Mouse (Mus musculus): ENCODE data around the gene Man1a2. TPM values are rescaled to one million over a fixed set of nuclear protein-coding genes. Genes with fewer than 3 reads are reported as not detected.

The Man1a2 gene
- total and polyA plus RNA-seq, 2 experiments from 2014 or later, result 17.7 to 35.0 TPM

- no peak for DNase-seq (ENCODE audit: low spot score)
- no peak for TF ChIP-seq CTCF (IDR thresholded peaks at IDR 0.05; ENCODE audit: low read depth)
- no peak for TF ChIP-seq EP300 (IDR thresholded peaks at IDR 0.05; ENCODE audit: low read depth)
- H3K9me3 ChIP-seq (replicated peaks; ENCODE audit: control insufficient read depth, low read length), result no peaks in the 10 kb centered on the region
- H3K4me3 ChIP-seq (ENCODE audit: low read depth, low read length), result no peak overlapping the region
- WGBS, result 54% methylated on average over 4 of the region's 4 CpGs
- no peak overlapping the region for H3K27ac ChIP-seq (ENCODE audit: low read depth)
- no peak overlapping the region for H3K9ac ChIP-seq (replicated peaks; ENCODE audit: low read depth, low read length)
- no peak overlapping the region for H3K4me2 ChIP-seq (ENCODE audit: low read depth, low read length)
- no peak for ATAC-seq (ENCODE audit: insufficient read depth, low read depth)
- H3K36me3 ChIP-seq (replicated peaks; ENCODE audit: control insufficient read depth, insufficient read depth, low read length), result peaks cover 5% of the 10 kb centered on the region; the same call in 1 of the 2 replicates
- H3K4me1 ChIP-seq (ENCODE audit: control insufficient read depth, insufficient read depth), result no peaks in the 10 kb centered on the region
- no peaks in the 10 kb centered on the region for H3K27me3 ChIP-seq (ENCODE audit: control insufficient read depth, insufficient read depth, low read length)
Measured at GRCm38 (mm10) chr3:100618511-100618910, 66.8 kb downstream of the Man1a2 start.

GRCm38 (mm10) chr3:100610916-100611315, 74.4 kb downstream of the Man1a2 start:
- no peak for ATAC-seq (ENCODE audit: insufficient read depth, low read depth)
- 8% methylated on average over 1 of the region's 1 CpGs for WGBS

GRCm38 (mm10) chr3:100604539-100604938, 80.8 kb downstream of the Man1a2 start:
- no peak for ATAC-seq (ENCODE audit: insufficient read depth, low read depth)
- Histone ChIP-seq H3K9ac (replicated peaks; ENCODE audit: low read depth, low read length) (no peak overlapping the region), H3K4me1 (ENCODE audit: control insufficient read depth, insufficient read depth) (peaks cover 4% of the 10 kb centered on the region; the same call in 1 of the 2 replicates), H3K27ac (ENCODE audit: low read depth) (no peak overlapping the region), H3K27me3 (ENCODE audit: control insufficient read depth, insufficient read depth, low read length) (no peaks in the 10 kb centered on the region), H3K9me3 (replicated peaks; ENCODE audit: control insufficient read depth, low read length) (no peaks in the 10 kb centered on the region), H3K4me2 (ENCODE audit: low read depth, low read length) (no peak overlapping the region), H3K36me3 (replicated peaks; ENCODE audit: control insufficient read depth, insufficient read depth, low read length) (0 out of 2 replicates have a peak, but pooled peaks cover 5% of the 10 kb centered on the region), H3K4me3 (ENCODE audit: low read depth, low read length) (no peak overlapping the region)
- no peak for TF ChIP-seq CTCF (IDR thresholded peaks at IDR 0.05; ENCODE audit: low read depth)
- DNase-seq (ENCODE audit: low spot score), result no peak
- 86% methylated on average over 2 of the region's 2 CpGs for WGBS

More at GRCm38 (mm10) chr3:100610916-100611315, 74.4 kb downstream of the Man1a2 start:
- no peak for DNase-seq (ENCODE audit: low spot score)
- Histone ChIP-seq H3K27me3 (ENCODE audit: control insufficient read depth, insufficient read depth, low read length) (no peaks in the 10 kb centered on the region), H3K9ac (replicated peaks; ENCODE audit: low read depth, low read length) (no peak overlapping the region), H3K4me3 (ENCODE audit: low read depth, low read length) (no peak overlapping the region), H3K4me1 (ENCODE audit: control insufficient read depth, insufficient read depth) (0 out of 2 replicates have a peak, but pooled peaks cover 5% of the 10 kb centered on the region), H3K4me2 (ENCODE audit: low read depth, low read length) (no peak overlapping the region), H3K27ac (ENCODE audit: low read depth) (no peak overlapping the region), H3K9me3 (replicated peaks; ENCODE audit: control insufficient read depth, low read length) (no peaks in the 10 kb centered on the region), H3K36me3 (replicated peaks; ENCODE audit: control insufficient read depth, insufficient read depth, low read length) (0 out of 2 replicates have a peak, but pooled peaks cover 5% of the 10 kb centered on the region)
- no peak for TF ChIP-seq EP300 (IDR thresholded peaks at IDR 0.05; ENCODE audit: low read depth)
- no peak for TF ChIP-seq CTCF (IDR thresholded peaks at IDR 0.05; ENCODE audit: low read depth)

GRCm38 (mm10) chr3:100599265-100599820, 86.0 kb downstream of the Man1a2 start:
- Histone ChIP-seq H3K36me3 (replicated peaks; ENCODE audit: control insufficient read depth, insufficient read depth, low read length) (peaks cover 5% of the 10 kb centered on the region; the same call in 1 of the 2 replicates), H3K4me3 (ENCODE audit: low read depth, low read length) (no peak overlapping the region), H3K27me3 (ENCODE audit: control insufficient read depth, insufficient read depth, low read length) (no peaks in the 10 kb centered on the region), H3K4me1 (ENCODE audit: control insufficient read depth, insufficient read depth) (no peaks in the 10 kb centered on the region), H3K9ac (replicated peaks; ENCODE audit: low read depth, low read length) (no peak overlapping the region), H3K27ac (ENCODE audit: low read depth) (no peak overlapping the region), H3K4me2 (ENCODE audit: low read depth, low read length) (no peak overlapping the region), H3K9me3 (replicated peaks; ENCODE audit: control insufficient read depth, low read length) (no peaks in the 10 kb centered on the region)
- no peak for TF ChIP-seq CTCF (IDR thresholded peaks at IDR 0.05; ENCODE audit: low read depth)
- no peak for TF ChIP-seq EP300 (IDR thresholded peaks at IDR 0.05; ENCODE audit: low read depth)
- ATAC-seq (ENCODE audit: insufficient read depth, low read depth) (no peak), DNase-seq (ENCODE audit: low spot score) (no peak)
- 88% methylated on average over 2 of the region's 2 CpGs for WGBS

- Histone ChIP-seq H3K4me3 (ENCODE audit: low read depth, low read length) (no peak overlapping the region), H3K4me1 (ENCODE audit: control insufficient read depth, insufficient read depth) (no peaks in the 10 kb centered on the region), H3K36me3 (replicated peaks; ENCODE audit: control insufficient read depth, insufficient read depth, low read length) (peaks cover 6% of the 10 kb centered on the region), H3K27ac (ENCODE audit: low read depth) (no peak overlapping the region), H3K9ac (replicated peaks; ENCODE audit: low read depth, low read length) (no peak overlapping the region), H3K4me2 (ENCODE audit: low read depth, low read length) (no peak overlapping the region), H3K27me3 (ENCODE audit: control insufficient read depth, insufficient read depth, low read length) (no peaks in the 10 kb centered on the region), H3K9me3 (replicated peaks; ENCODE audit: control insufficient read depth, low read length) (no peaks in the 10 kb centered on the region)
- 93% methylated on average over 4 of the region's 4 CpGs for WGBS
- DNase-seq (ENCODE audit: low spot score), result no peak
- ATAC-seq (ENCODE audit: insufficient read depth, low read depth), result no peak
- TF ChIP-seq CTCF (IDR thresholded peaks at IDR 0.05; ENCODE audit: low read depth) (no peak), EP300 (IDR thresholded peaks at IDR 0.05; ENCODE audit: low read depth) (no peak)
Measured at GRCm38 (mm10) chr3:100591053-100591452, 94.2 kb downstream of the Man1a2 start.

All from heart, postnatal 0 days (tissue).